Mouse (Mus musculus) hindbrain, postnatal 0 days (tissue): ENCODE results near the gene Far2. TPM values are rescaled to one million over a fixed set of nuclear protein-coding genes. Genes with fewer than 3 reads are reported as not detected.

ENCODE experiments used
- ATAC-seq: fragments of 200-750 bp; cut with Nextera tagmentation; 2 replicates; pipeline ENCODE4 v1.8.0; 2017; ENCODE audit warnings: mild to moderate bottlenecking, moderate TSS enrichment, moderate library complexity
- DNase-seq: peaks from one replicate; pipeline ENCODE4 v3.0.0-alpha.2; 2015; ENCODE audit warnings: low spot score
- H3K27ac ChIP-seq: fragments of 300-500 bp; sonication (generic); 2 replicates; pipeline ENCODE4 v1.5.1; 2014; ENCODE audit warnings: mild to moderate bottlenecking
- H3K27me3 ChIP-seq: fragments of 300-500 bp; sonication (generic); 2 replicates; pipeline ENCODE4 v1.6.1; 2014; ENCODE audit warnings: low read length, mixed read lengths; ENCODE audit not compliant: insufficient read depth
- H3K36me3 ChIP-seq: fragments of 300-500 bp; sonication (generic); 2 replicates; pipeline ENCODE4 v1.6.1; 2014; ENCODE audit warnings: low read length, mixed read lengths; ENCODE audit not compliant: insufficient read depth
- H3K4me1 ChIP-seq: fragments of 300-500 bp; sonication (generic); 2 replicates; pipeline ENCODE4 v1.6.1; 2014; ENCODE audit warnings: antibody characterized with exemption, low read length, mixed read lengths; ENCODE audit not compliant: insufficient read depth
- H3K4me2 ChIP-seq: fragments of 300-500 bp; sonication (generic); 2 replicates; pipeline ENCODE4 v1.6.1; 2014; ENCODE audit warnings: low read depth, mild to moderate bottlenecking, low read length, moderate library complexity, mixed read lengths
- H3K4me3 ChIP-seq: fragments of 300-500 bp; sonication (generic); 2 replicates; pipeline ENCODE4 v1.5.1; 2014; ENCODE audit warnings: low read length
- H3K9ac ChIP-seq: fragments of 300-500 bp; sonication (generic); replicated peaks from 2 replicates; pipeline ENCODE4 v1.6.1; 2014; ENCODE audit warnings: mild to moderate bottlenecking, low read length, moderate library complexity, mixed read lengths
- H3K9me3 ChIP-seq: fragments of 300-500 bp; sonication (generic); 2 replicates; pipeline ENCODE4 v1.6.1; 2016; ENCODE audit warnings: low read length, mixed read lengths
- CTCF ChIP-seq: IDR thresholded peaks from 2 replicates; pipeline ENCODE4 v1.5.1; 2016; ENCODE audit warnings: antibody characterized with exemption, control low read depth, low read depth
- WGBS: fragments of 180-500 bp; shearing (Covaris S2); extraction: QIAGEN DNeasy Blood & Tissue Kit; methylation state at CpG from one replicate; pipeline ENCODE4 v1.1.7; 2014; 5-methylcytosine and 5-hydroxymethylcytosine counted together
- polyA plus RNA-seq: library from polyadenylated mRNA; unstranded; fragments of >200 nt; fragmentation: Nextera tagmentation; extraction: Ambion mirVana; gene quantifications from 2 replicates; pipeline ENCODE4 v1.2.1, GENCODE M21; 2015
- total RNA-seq: library from RNA; depleted of rRNA; stranded (reverse); fragments of >200 nt; gene quantifications from 2 replicates; pipeline ENCODE4 v1.2.3, GENCODE M21; 2014

Gene Far2
- total and polyA plus RNA-seq, 2 experiments from 2014 or later = 30.3 to 31.7 TPM

- H3K27me3 ChIP-seq = no peaks in the 10 kb centered on the region
- H3K4me2 ChIP-seq = no peak overlapping the region
- no peak overlapping the region for H3K4me3 ChIP-seq
- H3K9me3 ChIP-seq = no peaks in the 10 kb centered on the region
- DNase-seq (no peak), ATAC-seq (no peak)
- H3K9ac ChIP-seq = no peak overlapping the region
- H3K36me3 ChIP-seq = no peaks in the 10 kb centered on the region
- no peak overlapping the region for H3K27ac ChIP-seq
- 84% methylated on average over 3 of the region's 3 CpGs for WGBS
- no peaks in the 10 kb centered on the region for H3K4me1 ChIP-seq
- no peak for TF ChIP-seq CTCF
These were observed 16.1 kb downstream of the Far2 start for GRCm38 (mm10) chr6:148063131-148063530.

GRCm38 (mm10) chr6:148066267-148066666, 19.2 kb downstream of the Far2 start:
- DNase-seq (no peak), ATAC-seq (no peak)
- 83% methylated on average over 5 of the region's 5 CpGs for WGBS
- Histone ChIP-seq H3K9ac (no peak overlapping the region), H3K9me3 (no peaks in the 10 kb centered on the region), H3K4me2 (no peak overlapping the region), H3K4me1 (no peaks in the 10 kb centered on the region), H3K27me3 (no peaks in the 10 kb centered on the region), H3K4me3 (no peak overlapping the region), H3K36me3 (no peaks in the 10 kb centered on the region), H3K27ac (no peak overlapping the region)
- no peak for TF ChIP-seq CTCF

- no peak overlapping the region for H3K4me3 ChIP-seq
- ATAC-seq (no peak), DNase-seq (no peak)
- no peak overlapping the region for H3K4me2 ChIP-seq
- H3K9ac ChIP-seq = no peak overlapping the region
- TF ChIP-seq CTCF = no peak
- no peaks in the 10 kb centered on the region for H3K27me3 ChIP-seq
- H3K4me1 ChIP-seq = no peaks in the 10 kb centered on the region
- no peaks in the 10 kb centered on the region for H3K36me3 ChIP-seq
- H3K9me3 ChIP-seq = no peaks in the 10 kb centered on the region
- no peak overlapping the region for H3K27ac ChIP-seq
- WGBS = 90% methylated on average over 4 of the region's 4 CpGs
These were observed 21.7 kb downstream of the Far2 start for GRCm38 (mm10) chr6:148068786-148069185.

- Histone ChIP-seq H3K9ac (no peak overlapping the region), H3K36me3 (no peaks in the 10 kb centered on the region), H3K27me3 (no peaks in the 10 kb centered on the region), H3K9me3 (no peaks in the 10 kb centered on the region), H3K4me3 (no peak overlapping the region), H3K4me1 (no peaks in the 10 kb centered on the region), H3K4me2 (no peak overlapping the region), H3K27ac (no peak overlapping the region)
- ATAC-seq = no peak
- DNase-seq = no peak
- no peak for TF ChIP-seq CTCF
- WGBS = 77% methylated on average over 3 of the region's 3 CpGs
These were observed 26.5 kb downstream of the Far2 start for GRCm38 (mm10) chr6:148073599-148073998.

DNA sequence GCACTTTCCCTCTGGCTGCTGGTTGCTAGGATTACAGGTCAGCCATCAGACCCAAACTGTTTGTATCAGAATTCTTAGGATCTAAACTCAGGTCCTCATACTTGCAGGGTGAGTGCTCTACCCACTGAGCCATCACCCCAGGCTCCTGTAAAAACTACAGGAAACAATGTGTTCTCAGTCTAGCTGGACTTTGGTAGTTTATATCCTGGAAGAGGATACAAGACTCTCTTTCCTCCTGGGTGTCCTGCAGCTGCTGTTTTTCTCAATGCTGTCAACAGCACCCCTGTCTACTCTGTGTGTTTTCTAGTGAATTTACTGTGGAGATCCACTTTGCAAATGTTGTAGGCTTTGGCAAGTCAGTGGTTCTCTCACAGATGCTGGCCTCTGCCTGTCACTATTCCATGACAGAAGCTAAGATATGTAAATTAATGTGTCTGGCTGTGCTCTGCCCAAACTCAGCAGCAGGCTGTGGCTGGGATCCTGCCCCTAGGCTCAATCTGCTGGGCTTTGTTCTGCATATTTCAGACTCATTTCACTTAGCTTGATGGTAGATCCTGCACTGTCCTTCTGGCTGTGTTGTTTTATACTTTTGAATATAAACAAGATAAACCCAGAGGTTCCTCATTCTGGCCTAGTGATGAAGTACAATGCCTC, 27.3 kb downstream of the Far2 start:
- Histone ChIP-seq H3K36me3 (no peaks in the 10 kb centered on the region), H3K4me2 (no peak overlapping the region), H3K4me3 (no peak overlapping the region), H3K9me3 (no peaks in the 10 kb centered on the region), H3K27ac (no peak overlapping the region), H3K4me1 (no peaks in the 10 kb centered on the region), H3K27me3 (no peaks in the 10 kb centered on the region), H3K9ac (no peak overlapping the region)
- DNase-seq (no peak), ATAC-seq (no peak)
- no peak for TF ChIP-seq CTCF

DNA sequence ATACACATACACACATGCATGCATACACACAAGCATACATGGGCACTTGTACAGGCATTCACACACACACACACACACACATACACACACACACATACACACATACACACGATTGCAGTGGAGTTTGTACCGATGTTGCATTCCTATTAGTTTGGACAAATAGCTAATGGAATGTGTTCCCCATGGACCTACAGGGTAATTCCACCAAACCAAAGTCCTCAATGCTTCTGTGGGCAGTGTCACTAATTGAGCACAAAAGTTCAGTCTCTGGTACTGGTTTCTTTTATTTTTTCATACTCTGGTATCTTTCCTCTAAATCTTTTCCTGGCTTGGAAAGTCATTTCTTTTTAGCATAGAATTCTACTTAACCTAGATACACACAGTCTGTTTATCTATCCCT, 36.8 kb downstream of the Far2 start:
- Histone ChIP-seq H3K4me1 (no peaks in the 10 kb centered on the region), H3K36me3 (no peaks in the 10 kb centered on the region), H3K9ac (no peak overlapping the region), H3K9me3 (no peaks in the 10 kb centered on the region), H3K27me3 (no peaks in the 10 kb centered on the region), H3K27ac (no peak overlapping the region), H3K4me2 (no peak overlapping the region), H3K4me3 (no peak overlapping the region)
- WGBS = 78% methylated on average over 2 of the region's 2 CpGs
- no peak for TF ChIP-seq CTCF
- no peak for ATAC-seq
- DNase-seq = no peak

GRCm38 (mm10) chr6:148084403-148084802, 37.3 kb downstream of the Far2 start:
- Histone ChIP-seq H3K4me2 (no peak overlapping the region), H3K9me3 (no peaks in the 10 kb centered on the region), H3K4me3 (no peak overlapping the region), H3K27me3 (no peaks in the 10 kb centered on the region), H3K36me3 (no peaks in the 10 kb centered on the region), H3K4me1 (no peaks in the 10 kb centered on the region), H3K27ac (no peak overlapping the region), H3K9ac (no peak overlapping the region)
- DNase-seq = no peak
- no peak for ATAC-seq
- 87% methylated on average over 2 of the region's 2 CpGs for WGBS
- TF ChIP-seq CTCF = no peak
